Mouse (Mus musculus): Measurements from ENCODE around the gene Timm10. TPM values are rescaled to one million over a fixed set of nuclear protein-coding genes. Genes with fewer than 3 reads are reported as not detected.
A peak's percentile ranks its signal among the peaks of the same experiment; 100 is the strongest.

Gene Timm10
- polyA plus RNA-seq, 1 experiment from 2014 or later = 76.6 TPM

GRCm38 (mm10) chr2:84819861-84820260 is 6.9 kb upstream of the Timm10 start:
- Histone ChIP-seq H3K27ac (peak overlapping the region; percentile 81), H3K4me2 (no peak overlapping the region), H3K9me3 (replicated peaks) (no peaks in the 10 kb centered on the region), H3K36me3 (no peaks in the 10 kb centered on the region), H3K4me1 (replicated peaks) (peaks cover 14% of the 10 kb centered on the region), H3K27me3 (peaks cover 3% of the 10 kb centered on the region; the same call in 1 of the 2 replicates), H3K4me3 (no peak overlapping the region), H3K9ac (no peak overlapping the region)
- 24% methylated on average over 3 of the region's 3 CpGs for WGBS
- peak; percentile 62 for ATAC-seq (replicated peaks; ENCODE audit: insufficient number of reproducible peaks, insufficient read depth, low FRiP score, low read depth)

DNA sequence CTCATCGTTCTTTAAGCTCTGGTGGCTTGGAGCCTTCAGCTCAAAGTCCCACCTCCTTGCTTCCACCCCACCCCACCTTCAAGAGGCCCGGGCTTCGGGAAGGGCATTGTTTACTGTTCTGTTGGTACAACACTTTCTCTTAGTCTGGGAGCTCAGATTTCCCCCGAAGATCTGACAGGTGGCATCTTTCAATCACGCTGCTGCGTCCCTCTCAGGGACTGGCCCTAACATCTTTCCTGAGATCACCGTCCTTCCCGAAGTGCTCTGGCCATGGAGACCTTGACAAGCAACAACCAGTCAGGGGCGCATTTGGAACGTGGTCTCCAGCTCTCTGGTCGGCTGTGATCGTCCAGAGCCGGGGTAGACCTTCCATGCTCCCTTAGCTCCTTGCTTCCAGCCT is 4.2 kb upstream of the Timm10 start, which contains the start of gene Smtnl1:
Gene Smtnl1 (minus strand): TSS at position 101 of the 400 bp plus-strand sequence.
- H3K9ac ChIP-seq = no peak within 1 kb of the TSS
- 47% methylated on average over 13 of the region's 13 CpGs for WGBS
- H3K9me3 ChIP-seq (replicated peaks) = no peaks in the 10 kb centered on the region
- H3K27me3 ChIP-seq = peaks cover 3% of the 10 kb centered on the region; the same call in 1 of the 2 replicates
- no peak within 1 kb of the TSS for H3K27ac ChIP-seq
- no peak within 1 kb of the TSS for H3K4me2 ChIP-seq
- H3K36me3 ChIP-seq = no peaks in the 10 kb centered on the region
- no peak for ATAC-seq (replicated peaks; ENCODE audit: insufficient number of reproducible peaks, insufficient read depth, low FRiP score, low read depth)
- H3K4me1 ChIP-seq (replicated peaks) = peaks cover 18% of the 10 kb centered on the region
- H3K4me3 ChIP-seq = no peak within 1 kb of the TSS

DNA sequence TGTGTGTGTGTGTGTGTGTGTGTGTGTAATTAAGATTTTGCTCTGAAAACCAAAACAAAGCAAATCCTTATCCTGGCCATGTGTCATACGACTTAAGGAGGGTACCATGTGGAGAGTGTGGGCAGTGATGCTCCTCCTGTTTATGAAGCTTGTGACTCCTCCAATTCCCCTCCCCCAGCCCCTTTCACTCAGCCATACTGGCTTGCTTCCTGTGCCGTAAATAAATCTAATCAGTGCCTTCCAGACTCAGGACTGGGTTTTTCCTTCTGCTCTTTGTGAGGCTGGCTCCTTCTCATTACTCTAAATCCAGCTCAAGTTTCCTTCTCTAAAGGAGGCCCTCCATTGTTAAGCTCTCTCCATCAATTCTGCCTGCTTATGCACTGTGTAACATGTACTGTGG is 3.6 kb upstream of the Timm10 start:
- H3K27me3 ChIP-seq = peaks cover 3% of the 10 kb centered on the region; the same call in 1 of the 2 replicates
- no peak overlapping the region for H3K9ac ChIP-seq
- WGBS = 24% methylated on average over 2 of the region's 2 CpGs
- no peak overlapping the region for H3K4me3 ChIP-seq
- peaks cover 25% of the 10 kb centered on the region for H3K4me1 ChIP-seq (replicated peaks)
- no peak overlapping the region for H3K4me2 ChIP-seq
- H3K36me3 ChIP-seq = no peaks in the 10 kb centered on the region
- ATAC-seq (replicated peaks; ENCODE audit: insufficient number of reproducible peaks, insufficient read depth, low FRiP score, low read depth) = no peak
- H3K27ac ChIP-seq = no peak overlapping the region
- H3K9me3 ChIP-seq (replicated peaks) = no peaks in the 10 kb centered on the region

DNA sequence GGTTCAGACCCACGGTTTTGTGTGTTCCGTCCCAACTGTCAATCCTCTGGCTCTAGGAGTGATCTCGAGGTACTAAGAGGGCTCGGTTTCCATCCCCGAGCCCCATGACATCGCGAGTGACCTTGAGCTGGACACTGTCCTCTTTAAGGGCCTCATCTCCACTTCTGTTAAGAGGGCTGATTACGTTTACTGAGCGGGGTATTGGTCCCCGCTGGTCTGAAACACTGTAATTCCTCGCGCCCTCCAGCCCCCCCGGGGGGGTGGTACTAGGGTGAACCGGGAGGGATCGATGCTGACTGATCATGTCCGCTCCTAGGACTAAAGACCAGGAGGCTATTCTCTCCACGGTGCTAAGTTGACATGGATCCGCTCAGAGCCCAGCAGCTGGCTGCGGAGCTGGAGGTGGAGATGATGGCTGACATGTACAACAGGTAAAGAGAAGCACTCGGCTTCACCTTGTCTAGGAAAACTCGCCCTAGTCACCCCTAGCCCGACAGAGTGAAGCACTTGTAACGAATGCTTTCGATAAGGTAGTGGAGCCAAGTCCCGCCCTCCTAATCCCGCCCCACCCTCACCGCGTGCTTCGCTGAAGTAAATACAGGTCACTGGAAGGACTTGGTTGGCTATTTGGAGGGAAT is 605 bp downstream of the Timm10 start:
- peak overlapping the region; percentile 77 for H3K27ac ChIP-seq
- no peaks in the 10 kb centered on the region for H3K9me3 ChIP-seq (replicated peaks)
- H3K9ac ChIP-seq = peak overlapping the region; percentile 74
- peak; percentile 19; the same call in 1 of the 2 replicates for ATAC-seq (replicated peaks; ENCODE audit: insufficient number of reproducible peaks, insufficient read depth, low FRiP score, low read depth)
- H3K27me3 ChIP-seq = no peaks in the 10 kb centered on the region
- peak overlapping the region; percentile 93 for H3K4me2 ChIP-seq
- H3K4me1 ChIP-seq (replicated peaks) = peaks cover 28% of the 10 kb centered on the region
- under 1% methylated on average over 29 of the region's 29 CpGs for WGBS
- peak overlapping the region; percentile 84 for H3K4me3 ChIP-seq
- H3K36me3 ChIP-seq = peaks cover 16% of the 10 kb centered on the region

DNA sequence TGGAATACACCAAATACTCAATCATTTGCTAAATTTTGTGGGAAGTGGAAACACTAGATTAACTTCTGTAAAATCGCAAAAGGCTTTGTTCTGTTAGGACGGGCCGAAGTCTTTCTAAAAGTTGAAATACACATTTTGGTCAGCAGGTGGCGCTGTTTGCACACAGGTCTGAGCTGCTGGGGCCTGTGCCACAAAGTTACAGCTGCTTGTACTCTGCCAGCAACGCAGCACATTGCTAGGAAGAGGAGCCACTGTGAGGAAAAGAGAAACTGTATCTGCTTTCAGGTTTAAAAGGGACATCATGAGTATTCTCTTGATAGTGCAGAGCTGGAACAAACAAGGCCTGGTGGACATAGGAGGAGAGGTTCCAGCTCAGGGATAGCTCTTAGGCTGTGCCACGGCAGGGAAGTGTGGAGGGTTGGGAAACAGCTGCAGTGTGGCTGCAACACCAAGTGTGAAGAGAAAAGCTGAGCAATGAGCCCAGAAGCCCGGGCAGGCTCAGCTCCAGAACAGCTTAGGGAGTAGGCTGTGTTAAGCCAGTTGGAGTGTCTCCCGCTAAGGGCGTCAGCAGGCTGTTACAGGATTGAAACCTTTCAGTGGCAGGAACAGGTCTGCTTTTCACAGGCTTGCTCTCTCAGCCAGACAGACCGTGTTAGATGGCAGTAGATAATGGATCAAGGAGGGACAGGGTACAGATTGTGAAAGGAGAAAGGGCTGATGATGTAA is 5.0 kb downstream of the Timm10 start:
- Histone ChIP-seq H3K9ac (no peak overlapping the region), H3K27ac (peak overlapping the region; percentile 65), H3K4me3 (no peak overlapping the region), H3K4me2 (no peak overlapping the region), H3K9me3 (replicated peaks) (no peaks in the 10 kb centered on the region), H3K4me1 (replicated peaks) (peaks cover 20% of the 10 kb centered on the region), H3K27me3 (peaks cover 5% of the 10 kb centered on the region; the same call in 1 of the 2 replicates), H3K36me3 (peaks cover 16% of the 10 kb centered on the region)
- ATAC-seq (replicated peaks; ENCODE audit: insufficient number of reproducible peaks, insufficient read depth, low FRiP score, low read depth) = peak; percentile 65
- WGBS = 26% methylated on average over 10 of the region's 10 CpGs

- no peak for ATAC-seq (replicated peaks; ENCODE audit: insufficient number of reproducible peaks, insufficient read depth, low FRiP score, low read depth)
- Histone ChIP-seq H3K4me3 (no peak overlapping the region), H3K4me2 (no peak overlapping the region), H3K4me1 (replicated peaks) (peaks cover 30% of the 10 kb centered on the region), H3K36me3 (no peaks in the 10 kb centered on the region), H3K27ac (no peak overlapping the region), H3K9me3 (replicated peaks) (no peaks in the 10 kb centered on the region), H3K9ac (no peak overlapping the region), H3K27me3 (peaks cover 5% of the 10 kb centered on the region; the same call in 1 of the 2 replicates)
- WGBS = 57% methylated on average over 8 of the region's 8 CpGs
Measured at GRCm38 (mm10) chr2:84837107-84837506, 10.3 kb downstream of the Timm10 start.

GRCm38 (mm10) chr2:84837817-84838592 is 11.2 kb downstream of the Timm10 start:
- Histone ChIP-seq H3K9ac (no peak overlapping the region), H3K27ac (no peak overlapping the region), H3K4me3 (no peak overlapping the region), H3K4me2 (peak overlapping the region; percentile 86; the same call in 1 of the 2 replicates), H3K27me3 (peaks cover 5% of the 10 kb centered on the region; the same call in 1 of the 2 replicates), H3K4me1 (replicated peaks) (peaks cover 29% of the 10 kb centered on the region), H3K36me3 (no peaks in the 10 kb centered on the region), H3K9me3 (replicated peaks) (no peaks in the 10 kb centered on the region)
- no peak for ATAC-seq (replicated peaks; ENCODE audit: insufficient number of reproducible peaks, insufficient read depth, low FRiP score, low read depth)
- 41% methylated on average over 9 of the region's 9 CpGs for WGBS

DNA sequence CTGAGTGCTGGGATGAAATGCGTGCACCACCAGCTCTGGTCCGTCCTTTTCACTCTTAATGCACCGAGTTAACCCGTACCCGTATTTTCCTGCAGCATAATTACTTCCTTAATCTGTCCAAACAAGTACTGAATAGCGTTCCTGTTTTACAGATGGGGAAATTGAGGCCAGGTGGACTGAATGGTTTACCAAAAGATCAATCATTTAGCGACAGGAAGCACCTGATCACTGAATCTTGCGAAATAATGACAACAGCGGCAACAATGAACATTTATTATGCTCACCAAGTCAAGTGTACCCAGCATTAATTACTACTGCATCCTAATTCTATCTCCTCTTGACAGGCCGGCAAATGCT is 11.8 kb downstream of the Timm10 start, which contains the start of gene Slc43a1:
Gene Slc43a1 (plus strand): TSS at position 258 of the 357 bp plus-strand sequence.
- peak within 1 kb of the TSS; percentile 82 for H3K27ac ChIP-seq
- no peaks in the 10 kb centered on the region for H3K36me3 ChIP-seq

GRCm38 (mm10) chr2:84838993-84839980 is 12.5 kb downstream of the Timm10 start:
- no peak for ATAC-seq (replicated peaks; ENCODE audit: insufficient number of reproducible peaks, insufficient read depth, low FRiP score, low read depth)
- Histone ChIP-seq H3K4me2 (peak overlapping the region; percentile 86), H3K4me3 (peak overlapping the region; percentile 61), H3K36me3 (no peaks in the 10 kb centered on the region), H3K9ac (peak overlapping the region; percentile 63), H3K27ac (peak overlapping the region; percentile 82), H3K9me3 (replicated peaks) (no peaks in the 10 kb centered on the region), H3K4me1 (replicated peaks) (peaks cover 29% of the 10 kb centered on the region), H3K27me3 (peaks cover 5% of the 10 kb centered on the region; the same call in 1 of the 2 replicates)
- under 1% methylated on average over 47 of the region's 47 CpGs for WGBS

More for the DNA sequence above, 11.8 kb downstream of the Timm10 start, which contains the start of gene Slc43a1:
- 35% methylated on average over 10 of the region's 10 CpGs for WGBS
- ATAC-seq (replicated peaks; ENCODE audit: insufficient number of reproducible peaks, insufficient read depth, low FRiP score, low read depth) = no peak
- Histone ChIP-seq H3K27me3 (peaks cover 5% of the 10 kb centered on the region; the same call in 1 of the 2 replicates), H3K4me2 (peak within 1 kb of the TSS; percentile 86), H3K4me1 (replicated peaks) (peaks cover 29% of the 10 kb centered on the region), H3K9me3 (replicated peaks) (no peaks in the 10 kb centered on the region), H3K4me3 (peak within 1 kb of the TSS; percentile 61), H3K9ac (peak within 1 kb of the TSS; percentile 63)
